Mouse (Mus musculus) gastrocnemius, postnatal 4 days (tissue): Measurements from ENCODE around the gene Golga4. TPM values are rescaled to one million over a fixed set of nuclear protein-coding genes. Genes with fewer than 3 reads are reported as not detected.
A peak's percentile ranks its signal among the peaks of the same experiment; 100 is the strongest.

Experiments
- DNase-seq, 2 experiments: peaks; one replicate each; pipeline ENCODE4 v3.0.0; 2021 to 2022; ENCODE audit warnings: low spot score in 2 of 2, mixed read lengths in 2 of 2
- total RNA-seq, 2 experiments: library from RNA; stranded (reverse); gene quantifications; 2 replicates each; pipeline ENCODE4 v1.2.3; 2021

Golga4 gene
- total RNA-seq, 2 experiments from 2014 or later: 137 to 148 TPM

GRCm38 (mm10) chr9:118620807-118621206, 114.7 kb downstream of the Golga4 start:
- no peak for DNase-seq

- DNase-seq: no peak
Measured at GRCm38 (mm10) chr9:118621691-118622090, 115.6 kb downstream of the Golga4 start.

- DNase-seq: peak in 1 of 2 experiments; percentile 40
Measured at GRCm38 (mm10) chr9:118622376-118623166, 116.5 kb downstream of the Golga4 start.

GRCm38 (mm10) chr9:118623483-118623882, 117.4 kb downstream of the Golga4 start:
- no peak for DNase-seq

GRCm38 (mm10) chr9:118624146-118624545, 118.1 kb downstream of the Golga4 start:
- no peak for DNase-seq

GRCm38 (mm10) chr9:118629763-118630379, 123.8 kb downstream of the Golga4 start:
- no peak for DNase-seq

Other genes with a start within 250 kb of the Golga4 start
- gene Eomes, start 28.1 kb upstream of the Golga4 start, total RNA-seq: not detected
- 10 to 100 TPM; 30.6 to 38.2 TPM for gene Itga9, start 100.4 kb downstream of the Golga4 start, total RNA-seq